8 mouse cellular contexts compared by ENCODE assay signal in the genomic region with DNA sequence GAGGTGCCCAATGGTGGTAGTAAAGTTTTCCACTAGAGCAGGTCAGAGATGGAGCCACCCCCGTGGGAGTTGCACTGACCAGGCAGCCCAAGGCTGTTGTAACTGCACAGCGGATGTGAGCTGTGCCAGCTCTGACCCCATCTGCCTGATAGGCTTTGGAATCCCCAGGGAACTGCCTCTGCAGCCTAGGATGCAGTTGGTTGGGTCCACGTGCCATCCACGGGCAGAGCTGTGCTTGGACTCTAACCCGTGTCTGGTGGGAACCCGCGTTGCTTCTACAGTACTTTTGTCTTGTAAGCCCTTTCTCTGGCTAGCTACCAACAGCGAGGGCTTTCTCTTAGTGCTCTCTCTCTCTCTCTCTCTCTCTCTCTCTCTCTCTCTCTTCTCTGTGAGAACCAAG. TPM values are rescaled to one million over a fixed set of nuclear protein-coding genes. Genes with fewer than 3 reads are reported as not detected.
A peak's percentile ranks its signal among the peaks of the same experiment; 100 is the strongest.
DNase-seq lines count a peak whose midpoint lies in the region; ATAC-seq and TF ChIP-seq lines count a peak whose summit lies in the region.

No protein-coding gene starts in this region.

- H3K27ac ChIP-seq in hindbrain, embryonic 12.5 days, result no peak overlapping the region
- no peak overlapping the region for H3K27ac ChIP-seq in hindbrain, embryonic 11.5 days (ENCODE audit: low read depth, low read length)
- no peak overlapping the region for H3K27ac ChIP-seq in kidney, embryonic 16.5 days (ENCODE audit: low read length)

- peaks cover 14% of the 10 kb centered on the region for H3K36me3 ChIP-seq in hindbrain, embryonic 12.5 days
- H3K36me3 ChIP-seq in hindbrain, embryonic 11.5 days (ENCODE audit: control insufficient read depth, insufficient read depth, low read length), result 0 out of 2 replicates have a peak, but pooled peaks cover 3% of the 10 kb centered on the region
- 0 out of 2 replicates have a peak, but pooled peaks cover 10% of the 10 kb centered on the region for H3K36me3 ChIP-seq in kidney, embryonic 16.5 days (ENCODE audit: insufficient read depth, low read length)

- DNase-seq in hindbrain, embryonic 11.5 days (ENCODE audit: low spot score), result no peak
- DNase-seq in MN1 (ENCODE audit: low spot score), result peak; percentile 52
- peak; percentile 86 for DNase-seq in brain, embryonic 14.5 days (ENCODE audit: low read depth)
- DNase-seq in thymus, postnatal 4 days, result no peak
- no peak for DNase-seq in cerebellum, adult 9-11 months

- TF ChIP-seq POLR2A in brain, embryonic 14.5 days (IDR thresholded peaks at IDR 0.05; ENCODE audit: borderline replicate concordance, extremely low read depth, insufficient read depth, insufficient read length, poor library complexity, severe bottlenecking), result no peak

- no peaks in the 10 kb centered on the region for H3K27me3 ChIP-seq in hindbrain, embryonic 12.5 days
- no peaks in the 10 kb centered on the region for H3K27me3 ChIP-seq in hindbrain, embryonic 11.5 days (ENCODE audit: control insufficient read depth, insufficient read depth, low read length)
- H3K27me3 ChIP-seq in kidney, embryonic 16.5 days (ENCODE audit: insufficient read depth, low read length), result no peaks in the 10 kb centered on the region

- no peak overlapping the region for H3K4me2 ChIP-seq in hindbrain, embryonic 12.5 days (replicated peaks)
- no peak overlapping the region for H3K4me2 ChIP-seq in hindbrain, embryonic 11.5 days (replicated peaks; ENCODE audit: low read depth, low read length)
- H3K4me2 ChIP-seq in kidney, embryonic 16.5 days (replicated peaks; ENCODE audit: low read depth, low read length), result no peak overlapping the region

- no peak for TF ChIP-seq CTCF in brain, embryonic 14.5 days (IDR thresholded peaks at IDR 0.05; ENCODE audit: borderline replicate concordance, extremely low read depth, insufficient read depth, insufficient read length)

- no peak overlapping the region for H3K9ac ChIP-seq in hindbrain, embryonic 12.5 days
- no peak overlapping the region for H3K9ac ChIP-seq in hindbrain, embryonic 11.5 days (ENCODE audit: low read depth, low read length)
- no peak overlapping the region for H3K9ac ChIP-seq in kidney, embryonic 16.5 days (replicated peaks; ENCODE audit: low read length)

- peaks cover 66% of the 10 kb centered on the region for H3K4me1 ChIP-seq in hindbrain, embryonic 12.5 days
- peaks cover 21% of the 10 kb centered on the region for H3K4me1 ChIP-seq in hindbrain, embryonic 11.5 days (replicated peaks; ENCODE audit: control insufficient read depth, insufficient read depth, low read length)
- peaks cover 53% of the 10 kb centered on the region for H3K4me1 ChIP-seq in kidney, embryonic 16.5 days (ENCODE audit: insufficient read depth, low read length)

- peak; percentile 35; the same call in 1 of the 2 replicates for ATAC-seq in hindbrain, embryonic 12.5 days (ENCODE audit: low FRiP score)
- no peak for ATAC-seq in hindbrain, embryonic 11.5 days (ENCODE audit: low FRiP score)
- ATAC-seq in kidney, embryonic 16.5 days (ENCODE audit: low FRiP score, low TSS enrichment), result peak; percentile 39; the same call in 1 of the 2 replicates
- no peak for ATAC-seq in CD4-positive, CD25-positive, alpha-beta regulatory T cell, adult 4 months

- WGBS in hindbrain, embryonic 12.5 days, result 69% methylated on average over 8 of the region's 8 CpGs
- WGBS in hindbrain, embryonic 11.5 days, result 76% methylated on average over 8 of the region's 8 CpGs
- WGBS in kidney, embryonic 16.5 days, result 68% methylated on average over 8 of the region's 8 CpGs

- H3K4me3 ChIP-seq in hindbrain, embryonic 12.5 days, result no peak overlapping the region
- no peak overlapping the region for H3K4me3 ChIP-seq in hindbrain, embryonic 11.5 days (ENCODE audit: low read depth, low read length)
- no peak overlapping the region for H3K4me3 ChIP-seq in kidney, embryonic 16.5 days (ENCODE audit: low read length)

- H3K9me3 ChIP-seq in hindbrain, embryonic 12.5 days (replicated peaks), result no peaks in the 10 kb centered on the region
- no peaks in the 10 kb centered on the region for H3K9me3 ChIP-seq in hindbrain, embryonic 11.5 days (ENCODE audit: control insufficient read depth, low read length)
- H3K9me3 ChIP-seq in kidney, embryonic 16.5 days (ENCODE audit: low read length), result no peaks in the 10 kb centered on the region

RNA-seq across cellular contexts. Expression of gene Sipa1l2, which starts 36.7 kb away (rescaled TPM):
- 36.4 and 37.5 TPM in 2 replicates for polyA plus RNA-seq in hindbrain, embryonic 12.5 days (2016; fragmentation: Nextera tagmentation; extraction: Ambion mirVana)
- 12.2 and 12.9 TPM in 2 replicates for polyA plus RNA-seq in hindbrain, embryonic 11.5 days (2014; fragmentation: Nextera tagmentation; extraction: Ambion mirVana)
- 45.4 and 52.0 TPM in 2 replicates for polyA plus RNA-seq in brain, embryonic 14.5 days (2012; rRNA removed)
- 18.1 and 18.3 TPM in 2 replicates for polyA plus RNA-seq in kidney, embryonic 16.5 days (2015; fragmentation: Nextera tagmentation; extraction: Ambion mirVana)
- 1 to 10 TPM; 2.8 to 3.0 TPM for polyA plus RNA-seq in CD4-positive, CD25-positive, alpha-beta regulatory T cell, adult 4 months (2017; shearing (Covaris generic))

Comparison
In these comparisons a context has a peak if more than half of its experiments do, and no peak if none do; other contexts are left out.
1. ATAC-seq: peak in hindbrain, embryonic 12.5 days (single experiment) and kidney, embryonic 16.5 days (single experiment); none in hindbrain, embryonic 11.5 days (single experiment) and CD4-positive, CD25-positive, alpha-beta regulatory T cell, adult 4 months (single experiment).
2. DNase-seq: peak in MN1 (single experiment) and brain, embryonic 14.5 days (single experiment); none in hindbrain, embryonic 11.5 days (single experiment), thymus, postnatal 4 days (single experiment) and cerebellum, adult 9-11 months (single experiment).